In the genomic region with DNA sequence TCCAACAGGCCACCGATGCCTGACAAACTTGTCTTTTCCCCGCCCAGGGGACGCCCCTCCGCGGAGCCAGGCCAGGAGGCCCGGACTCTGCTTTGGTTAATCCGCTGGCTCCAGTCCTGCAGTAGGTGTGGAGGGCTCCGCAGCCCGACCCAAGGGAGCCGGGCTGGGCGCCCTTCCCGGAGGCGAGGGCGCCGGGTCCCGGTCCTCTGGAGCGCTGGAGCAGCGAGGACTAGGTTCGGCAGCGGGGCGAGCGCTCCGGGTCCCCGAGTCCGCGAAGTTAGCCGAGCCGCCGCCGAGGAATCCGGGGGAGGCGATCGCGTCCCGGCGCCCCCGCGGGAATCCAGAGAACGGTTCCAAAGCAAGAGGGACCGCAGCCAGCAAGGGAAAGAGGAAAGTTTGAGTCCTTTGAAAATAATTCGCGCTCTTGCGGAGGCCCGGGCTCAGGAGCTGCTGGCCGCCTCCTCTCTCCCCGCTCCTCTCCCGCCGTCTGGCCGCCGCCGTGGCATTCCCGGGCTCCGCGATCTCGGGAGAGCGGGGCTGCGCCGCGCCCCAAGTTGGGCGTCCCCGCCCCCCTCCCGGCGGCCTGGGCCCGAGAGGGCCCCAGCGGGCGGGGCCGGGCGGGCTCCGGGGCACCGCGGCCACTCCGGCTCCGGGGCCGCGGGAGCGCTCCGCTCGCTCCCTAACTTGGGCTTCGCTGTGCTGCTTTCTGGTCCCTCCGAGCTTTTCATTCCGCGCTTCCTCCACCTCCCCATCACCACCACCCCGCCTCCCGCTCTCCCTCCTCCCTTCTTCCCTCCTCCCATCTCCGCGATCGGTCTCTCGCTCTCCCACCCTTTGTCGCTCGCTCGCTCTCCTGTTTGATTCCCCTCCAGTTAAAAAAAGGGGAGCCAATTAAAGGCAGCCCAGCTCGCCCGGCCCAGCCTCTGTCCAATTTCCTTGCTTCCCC, we compare ENCODE assay signal across 8 mouse cellular contexts.
DNase-seq lines count a peak whose midpoint lies in the region; ATAC-seq and TF ChIP-seq lines count a peak whose summit lies in the region.

No protein-coding gene starts in this region.

- H3K27me3 ChIP-seq in Patski: no peaks in the 10 kb centered on the region
- H3K27me3 ChIP-seq in embryonic facial prominence, embryonic 11.5 days (ENCODE audit: control insufficient read depth, insufficient read depth, low read length): peaks cover 53% of the 10 kb centered on the region
- peaks cover 56% of the 10 kb centered on the region for H3K27me3 ChIP-seq in heart, embryonic 15.5 days
- peaks cover 55% of the 10 kb centered on the region for H3K27me3 ChIP-seq in lung, embryonic 16.5 days (ENCODE audit: control insufficient read depth, insufficient read depth, low read depth, low read length)

- H3K36me3 ChIP-seq in embryonic facial prominence, embryonic 11.5 days (replicated peaks; ENCODE audit: control insufficient read depth, insufficient read depth, low read depth, low read length): no peaks in the 10 kb centered on the region
- no peaks in the 10 kb centered on the region for H3K36me3 ChIP-seq in heart, embryonic 15.5 days
- H3K36me3 ChIP-seq in lung, embryonic 16.5 days (ENCODE audit: control insufficient read depth, insufficient read depth, low read length): no peaks in the 10 kb centered on the region

- in situ Hi-C loops in Patski (cut with MboI; ENCODE audit: low pct_unique_long_range_greater_than_20kb): loop anchor here (10.0 kb wide), 3 partner anchors 123 to 283 kb away; no protein-coding TSS in a partner anchor

- no peaks in the 10 kb centered on the region for H3K9me3 ChIP-seq in embryonic facial prominence, embryonic 11.5 days (replicated peaks; ENCODE audit: control insufficient read depth, low read length)
- no peaks in the 10 kb centered on the region for H3K9me3 ChIP-seq in heart, embryonic 15.5 days (replicated peaks)
- H3K9me3 ChIP-seq in lung, embryonic 16.5 days (ENCODE audit: control insufficient read depth, low read length): no peaks in the 10 kb centered on the region

- no peak overlapping the region for H3K27ac ChIP-seq in embryonic facial prominence, embryonic 11.5 days (replicated peaks; ENCODE audit: low read depth, low read length)
- peak overlapping the region; percentile 72 for H3K27ac ChIP-seq in heart, embryonic 15.5 days
- H3K27ac ChIP-seq in layer of hippocampus, adult 2 months: peak overlapping the region; percentile 92
- H3K27ac ChIP-seq in lung, embryonic 16.5 days (ENCODE audit: low read length): peak overlapping the region; percentile 76

- POLR2A ChIA-PET in Patski (lab: Charles Lee): interaction anchor here (1.2 kb wide), 1 partner anchor 18 kb away, joined by 3 read pairs; no protein-coding TSS in a partner anchor

- H3K4me3 ChIP-seq in embryonic facial prominence, embryonic 11.5 days (ENCODE audit: low read depth, low read length): peak overlapping the region; percentile 61
- H3K4me3 ChIP-seq in heart, embryonic 15.5 days: peak overlapping the region; percentile 61
- peak overlapping the region; percentile 64 for H3K4me3 ChIP-seq in layer of hippocampus, adult 2 months
- H3K4me3 ChIP-seq in lung, embryonic 16.5 days (ENCODE audit: low read length): peak overlapping the region; percentile 66

- peak overlapping the region; percentile 89 for H3K4me2 ChIP-seq in embryonic facial prominence, embryonic 11.5 days (ENCODE audit: low read depth, low read length)
- peak overlapping the region; percentile 99 for H3K4me2 ChIP-seq in heart, embryonic 15.5 days
- peak overlapping the region; percentile 98 for H3K4me2 ChIP-seq in lung, embryonic 16.5 days (ENCODE audit: low read depth, low read length)

- peak overlapping the region; percentile 54 for H3K9ac ChIP-seq in embryonic facial prominence, embryonic 11.5 days (replicated peaks; ENCODE audit: low read length)
- H3K9ac ChIP-seq in heart, embryonic 15.5 days: peak overlapping the region; percentile 69
- H3K9ac ChIP-seq in lung, embryonic 16.5 days (ENCODE audit: low read length): peak overlapping the region; percentile 72

- no peak for TF ChIP-seq CTCF in Patski (IDR thresholded peaks at IDR 0.05)
- TF ChIP-seq CTCF in layer of hippocampus, adult 2 months (conservative IDR thresholded peaks at IDR 0.05): no peak

- no peak for ATAC-seq in cerebellum, adult (ENCODE audit: insufficient number of reproducible peaks, low FRiP score, low TSS enrichment)
- peak; percentile 29 for ATAC-seq in Patski
- peak; percentile 9; the same call in 1 of the 2 replicates for ATAC-seq in embryonic facial prominence, embryonic 11.5 days (replicated peaks; ENCODE audit: insufficient number of reproducible peaks, low FRiP score, low TSS enrichment, low read depth)
- peak; percentile 19; the same call in 1 of the 2 replicates for ATAC-seq in heart, embryonic 15.5 days (replicated peaks; ENCODE audit: insufficient number of reproducible peaks, insufficient read depth, low FRiP score, low read depth)
- peak; percentile 75 for ATAC-seq in lung, embryonic 16.5 days (ENCODE audit: low read depth)

- CTCF ChIA-PET in Patski (lab: Charles Lee): interaction anchor here (1.0 kb wide), 1 partner anchor 29 kb away, joined by 3 read pairs; no protein-coding TSS in a partner anchor

- H3K4me1 ChIP-seq in embryonic facial prominence, embryonic 11.5 days (ENCODE audit: control insufficient read depth, insufficient read depth, low read length): peaks cover 10% of the 10 kb centered on the region
- peaks cover 41% of the 10 kb centered on the region for H3K4me1 ChIP-seq in heart, embryonic 15.5 days (replicated peaks)
- peaks cover 28% of the 10 kb centered on the region for H3K4me1 ChIP-seq in lung, embryonic 16.5 days (replicated peaks; ENCODE audit: control insufficient read depth, insufficient read depth, low read length)

- WGBS in embryonic facial prominence, embryonic 11.5 days: under 1% methylated on average over 75 of the region's 93 CpGs
- under 1% methylated on average over 84 of the region's 93 CpGs for WGBS in heart, embryonic 15.5 days
- WGBS in lung, embryonic 16.5 days: under 1% methylated on average over 68 of the region's 93 CpGs

- DNase-seq in cerebellum, adult 11-12 months: peak; percentile 50
- DNase-seq in Patski (ENCODE audit: low read depth, low spot score): no peak
- DNase-seq in embryonic facial prominence, embryonic 11.5 days (ENCODE audit: low spot score): peak; percentile 74
- peak; percentile 73 to 84 for DNase-seq in layer of hippocampus, adult 2 months (ENCODE audit: low spot score in 2 of 2)
- peak; percentile 66 for DNase-seq in right cerebral cortex, postnatal 25 days
